Comparison of ENCODE assay signal across 8 mouse cellular contexts in genomic region chr10:86498051-86498672, GRCm38 (mm10). TPM values are rescaled to one million over a fixed set of nuclear protein-coding genes. Genes with fewer than 3 reads are reported as not detected.
DNase-seq lines count a peak whose midpoint lies in the region; ATAC-seq and TF ChIP-seq lines count a peak whose summit lies in the region.

No protein-coding gene starts in this region.

- 7% methylated on average over 12 of the region's 12 CpGs for WGBS in heart, embryonic 10.5 days
- WGBS in kidney, embryonic 14.5 days, result 2% methylated on average over 12 of the region's 12 CpGs
- WGBS in limb, embryonic 14.5 days, result 3% methylated on average over 12 of the region's 12 CpGs

- DNase-seq in ovary, adult 18-20 months (ENCODE audit: low spot score), result peak; percentile 10
- no peak for DNase-seq in ovary, postnatal 36 days (ENCODE audit: low spot score)
- DNase-seq in heart, embryonic 10.5 days (ENCODE audit: low spot score), result no peak
- DNase-seq in limb, embryonic 14.5 days (ENCODE audit: low spot score), result peak; percentile 78

- peaks cover 11% of the 10 kb centered on the region for H3K4me1 ChIP-seq in cortical plate, adult 2 months (ENCODE audit: control insufficient read depth, insufficient read depth, low read length)
- peaks cover 16% of the 10 kb centered on the region for H3K4me1 ChIP-seq in heart, embryonic 10.5 days
- peaks cover 12% of the 10 kb centered on the region; the same call in 1 of the 2 replicates for H3K4me1 ChIP-seq in kidney, embryonic 14.5 days (ENCODE audit: control insufficient read depth, insufficient read depth, low read length)
- H3K4me1 ChIP-seq in limb, embryonic 14.5 days (ENCODE audit: control insufficient read depth, insufficient read depth, low read length), result peaks cover 10% of the 10 kb centered on the region; the same call in 1 of the 2 replicates

- H3K27me3 ChIP-seq in heart, embryonic 10.5 days (ENCODE audit: insufficient read depth, poor library complexity, severe bottlenecking), result 0 out of 2 replicates have a peak, but pooled peaks cover 4% of the 10 kb centered on the region
- H3K27me3 ChIP-seq in kidney, embryonic 14.5 days (ENCODE audit: control insufficient read depth, insufficient read depth, low read length), result no peaks in the 10 kb centered on the region
- no peaks in the 10 kb centered on the region for H3K27me3 ChIP-seq in limb, embryonic 14.5 days (ENCODE audit: control insufficient read depth, insufficient read depth, low read length)
- peaks cover 22% of the 10 kb centered on the region for H3K27me3 ChIP-seq in myocyte (ENCODE audit: control insufficient read depth, insufficient read depth, insufficient read length)

- peak overlapping the region; percentile 68 for H3K9ac ChIP-seq in kidney, embryonic 14.5 days (ENCODE audit: low read depth, low read length)
- H3K9ac ChIP-seq in limb, embryonic 14.5 days (ENCODE audit: low read depth, low read length, severe bottlenecking), result peak overlapping the region; percentile 74

- no peak overlapping the region for H3ac ChIP-seq in myocyte (ENCODE audit: control insufficient read depth, insufficient read length)

- H3K4me3 ChIP-seq in cortical plate, adult 2 months (ENCODE audit: insufficient read depth, low read length), result peak overlapping the region; percentile 58
- peak overlapping the region; percentile 66 for H3K4me3 ChIP-seq in heart, embryonic 10.5 days
- H3K4me3 ChIP-seq in kidney, embryonic 14.5 days (ENCODE audit: low read length), result peak overlapping the region; percentile 43
- H3K4me3 ChIP-seq in limb, embryonic 14.5 days (replicated peaks; ENCODE audit: low read length), result peak overlapping the region; percentile 59
- no peak overlapping the region for H3K4me3 ChIP-seq in myocyte

- no peaks in the 10 kb centered on the region for H3K9me3 ChIP-seq in heart, embryonic 10.5 days
- H3K9me3 ChIP-seq in kidney, embryonic 14.5 days (ENCODE audit: control insufficient read depth, low read length), result no peaks in the 10 kb centered on the region
- H3K9me3 ChIP-seq in limb, embryonic 14.5 days (ENCODE audit: control insufficient read depth, low read length), result no peaks in the 10 kb centered on the region

- TF ChIP-seq POLR2A in cortical plate, adult 2 months (IDR thresholded peaks at IDR 0.05; ENCODE audit: extremely low read depth, insufficient read depth, low read length), result peak; percentile 38
- no peak for TF ChIP-seq POLR2A in limb, embryonic 14.5 days (IDR thresholded peaks at IDR 0.05; ENCODE audit: borderline replicate concordance, extremely low read depth, insufficient read depth, insufficient read length)
- TF ChIP-seq POLR2A in myocyte (IDR thresholded peaks at IDR 0.05; ENCODE audit: insufficient read length, low read depth), result no peak

- peak overlapping the region; percentile 78 for H3K4me2 ChIP-seq in kidney, embryonic 14.5 days (replicated peaks; ENCODE audit: low read depth, low read length)
- H3K4me2 ChIP-seq in limb, embryonic 14.5 days (replicated peaks; ENCODE audit: low read depth, low read length, severe bottlenecking), result peak overlapping the region; percentile 89
- H3K4me2 ChIP-seq in myocyte (ENCODE audit: low read depth), result peak overlapping the region; percentile 38

- H3K36me3 ChIP-seq in heart, embryonic 10.5 days, result no peaks in the 10 kb centered on the region
- no peaks in the 10 kb centered on the region for H3K36me3 ChIP-seq in kidney, embryonic 14.5 days (ENCODE audit: control insufficient read depth, insufficient read depth, low read length)
- H3K36me3 ChIP-seq in limb, embryonic 14.5 days (ENCODE audit: control insufficient read depth, insufficient read depth, low read length), result no peaks in the 10 kb centered on the region
- H3K36me3 ChIP-seq in myocyte (ENCODE audit: control insufficient read depth, insufficient read depth), result no peaks in the 10 kb centered on the region

- ATAC-seq in kidney, embryonic 14.5 days (ENCODE audit: low FRiP score, low TSS enrichment), result peak; percentile 66
- ATAC-seq in limb, embryonic 14.5 days (ENCODE audit: low FRiP score, low read depth), result peak; percentile 58
- ATAC-seq in inflammation-experienced regulatory T-cells, adult 6 months, result no peak

- no peak for TF ChIP-seq CTCF in cortical plate, adult 2 months (IDR thresholded peaks at IDR 0.05; ENCODE audit: extremely low read depth, insufficient read depth, low read length)

- no peak overlapping the region for H3K27ac ChIP-seq in cortical plate, adult 2 months (ENCODE audit: insufficient read depth, low read length)
- peak overlapping the region; percentile 78 for H3K27ac ChIP-seq in heart, embryonic 10.5 days
- H3K27ac ChIP-seq in kidney, embryonic 14.5 days (ENCODE audit: low read depth, low read length), result peak overlapping the region; percentile 70
- peak overlapping the region; percentile 55; the same call in 1 of the 2 replicates for H3K27ac ChIP-seq in limb, embryonic 14.5 days (replicated peaks; ENCODE audit: low read depth, low read length)

- H3K79me2 ChIP-seq in myocyte (ENCODE audit: control insufficient read depth, insufficient read depth), result no peaks in the 10 kb centered on the region

TF ChIP-seq in myocyte, 11 proteins besides CTCF, POLR2A, EP300 and RAD21:
- TF ChIP-seq SRF (IDR thresholded peaks at IDR 0.05; ENCODE audit: control insufficient read depth, insufficient read length, low read depth) (no peak), POLR2AphosphoS2 (IDR thresholded peaks at IDR 0.05; ENCODE audit: insufficient read length, low read depth) (no peak), E2F4 (IDR thresholded peaks at IDR 0.05; ENCODE audit: insufficient read depth) (no peak), CEBPB (IDR thresholded peaks at IDR 0.05; ENCODE audit: insufficient read depth, poor library complexity, severe bottlenecking) (no peak), MYOD1 (IDR thresholded peaks at IDR 0.05; ENCODE audit: control insufficient read depth in 1 of 3, insufficient read length in 2 of 3, low read depth in 2 of 3) (no peak), USF1 (IDR thresholded peaks at IDR 0.05; ENCODE audit: low read depth) (no peak), MYOG (IDR thresholded peaks at IDR 0.05; ENCODE audit: control insufficient read depth in 1 of 3, insufficient read depth in 1 of 3, insufficient read length in 2 of 3, low read depth in 2 of 3) (no peak), TCF12 (IDR thresholded peaks at IDR 0.05; ENCODE audit: insufficient read depth, poor library complexity, severe bottlenecking) (no peak), REST (IDR thresholded peaks at IDR 0.05; ENCODE audit: insufficient read depth, insufficient read length) (no peak), TCF3 (IDR thresholded peaks at IDR 0.05; ENCODE audit: insufficient read length, low read depth) (no peak), MAX (IDR thresholded peaks at IDR 0.05; ENCODE audit: low read depth) (no peak)

RNA-seq across cellular contexts. Expression of gene Syn3, which starts 0.5 kb away (rescaled TPM):
- 7.1 and 7.5 TPM in 2 replicates for polyA plus RNA-seq in cortical plate, adult 2 months (2012; rRNA removed)
- 1.2 TPM in 2 replicates for polyA plus RNA-seq in heart, embryonic 10.5 days (2016; fragmentation: Nextera tagmentation; extraction: Ambion mirVana)
- 6.3 and 8.4 TPM in 2 replicates for polyA plus RNA-seq in kidney, embryonic 14.5 days (2014; fragmentation: Nextera tagmentation; extraction: Ambion mirVana)
- 1.6 and 1.9 TPM in 2 replicates for polyA plus RNA-seq in limb, embryonic 14.5 days (2012; rRNA removed)
- polyA plus RNA-seq in limb, embryonic 14.5 days (2014; fragmentation: Nextera tagmentation; extraction: Ambion mirVana), result 2.0 and 2.9 TPM in 2 replicates
- 0.08 TPM for polyA plus RNA-seq in myocyte (2012; fragmentation: generic; extraction: Trizol)
- not detected for polyA plus RNA-seq in inflammation-experienced regulatory T-cells, adult 6 months (2017; shearing (Covaris generic))

Comparison
In these comparisons a context has a peak if more than half of its experiments do, and no peak if none do; other contexts are left out.
1. DNase-seq: peak in ovary, adult 18-20 months (single experiment) and limb, embryonic 14.5 days (single experiment); none in ovary, postnatal 36 days (single experiment) and heart, embryonic 10.5 days (single experiment).
2. H3K4me2 ChIP-seq: peak in every context shown above with its lines; median percentile 89 in limb, embryonic 14.5 days; 78 in kidney, embryonic 14.5 days; 38 in myocyte.